Mouse (Mus musculus) layer of hippocampus, postnatal 25 days (tissue): ENCODE measurements around the gene Tsr3. TPM values are rescaled to one million over a fixed set of nuclear protein-coding genes. Genes with fewer than 3 reads are reported as not detected.

Experiments used
- DNase-seq, 2 experiments: peaks; one replicate each; pipeline ENCODE4 v3.0.0; 2022; ENCODE audit warnings: mixed read lengths in 2 of 2, low spot score in 1 of 2; ENCODE audit errors: extremely low spot score in 1 of 2
- microRNA-seq, 2 experiments: library from miRNA; unstranded; fragments of <30 nt; microRNA quantifications; one replicate each; pipeline ENCODE4 v1.2.0; 2021
- total RNA-seq, 2 experiments: library from RNA; stranded (reverse); gene quantifications; 2 replicates each; pipeline ENCODE4 v1.2.3; 2021

The Tsr3 gene
- total RNA-seq, 2 experiments from 2014 or later = 25.1 to 28.5 TPM

GRCm38 (mm10) chr17:25285033-25285432 is 45.1 kb downstream of the Tsr3 start:
- peak in 1 of 2 experiments; percentile 53 for DNase-seq

DNA sequence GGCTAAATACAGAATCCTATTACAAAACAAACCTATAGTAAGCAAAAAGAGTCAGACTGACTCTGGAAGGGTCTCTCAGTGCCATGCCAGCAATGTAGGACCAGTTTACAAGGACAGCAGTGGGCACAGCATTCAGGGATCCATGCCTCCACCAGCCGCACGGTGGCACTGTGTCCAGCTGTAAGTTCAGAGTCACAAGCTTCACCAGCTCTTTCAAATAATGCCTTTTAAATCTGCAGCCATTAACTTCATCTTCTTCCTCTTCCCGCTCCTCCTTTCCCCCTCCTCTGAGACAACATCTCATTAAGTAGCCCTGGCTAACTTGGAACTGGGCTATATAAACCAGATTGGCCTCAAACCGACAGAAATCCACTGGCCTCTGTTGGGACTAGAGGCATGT is 48.9 kb downstream of the Tsr3 start:
- DNase-seq = peak in 1 of 2 experiments; percentile 60

GRCm38 (mm10) chr17:25290411-25290810 is 50.4 kb downstream of the Tsr3 start:
- no peak for DNase-seq

Small RNAs within 50 kb of the gene (microRNA-seq; reads per million reads assigned to microRNA genes)
- gene Mir3547 = 21.3 to 43.9 reads per million in 2 experiments

Other genes starting within 250 kb of the Tsr3 start
- gene Cramp1l, start 224.4 kb upstream of the Tsr3 start, total RNA-seq = 10 to 100 TPM; 23.6 to 27.5 TPM
- gene Ift140, start 224.1 kb upstream of the Tsr3 start, total RNA-seq = 10 to 100 TPM; 20.8 to 24.1 TPM
- 1 to 10 TPM; 8.0 to 8.4 TPM for gene Tmem204, start 156.6 kb upstream of the Tsr3 start, total RNA-seq
- 10 to 100 TPM; 29.3 to 43.2 TPM for gene Telo2, start 124.2 kb upstream of the Tsr3 start, total RNA-seq
- gene Ptx4, start 119.4 kb upstream of the Tsr3 start, total RNA-seq = 1 to 10 TPM; 2.5 to 2.9 TPM
- gene Clcn7, start 106.8 kb upstream of the Tsr3 start, total RNA-seq = 10 to 100 TPM; 49.6 to 54.2 TPM
- gene Ccdc154, start 77.7 kb upstream of the Tsr3 start, total RNA-seq = not detected
- not detected for gene Gm38655, start 64.7 kb upstream of the Tsr3 start, total RNA-seq
- gene BC003965, start 55.6 kb upstream of the Tsr3 start, total RNA-seq = 10 to 100 TPM; 20.7 to 21.5 TPM
- gene Unkl, start 51.8 kb upstream of the Tsr3 start, total RNA-seq = 10 to 100 TPM; 32.5 to 34.4 TPM
- 10 to 100 TPM; 74.3 to 74.9 TPM for gene Gnptg, start within 50 bp of the Tsr3 start, total RNA-seq
- 1 to 10 TPM; 6.6 to 8.9 TPM for gene Baiap3, start 16.2 kb downstream of the Tsr3 start, total RNA-seq
- gene Ube2i, start 34.5 kb downstream of the Tsr3 start, total RNA-seq = 100 to 1,000 TPM; 229 to 234 TPM
- gene Prss34, start 58.2 kb downstream of the Tsr3 start, total RNA-seq = not detected
- not detected for gene Prss28, start 68.5 kb downstream of the Tsr3 start, total RNA-seq
- not detected for gene Prss29, start 78.5 kb downstream of the Tsr3 start, total RNA-seq
- gene Tpsab1, start 105.4 kb downstream of the Tsr3 start, total RNA-seq = under 1 TPM in 1 of 2 experiments, not detected in 1; 0.42 TPM
- 1 to 10 TPM in 1 of 2 experiments, under 1 TPM in 1; 0.35 to 1.2 TPM for gene Tpsb2, start 126.1 kb downstream of the Tsr3 start, total RNA-seq
- not detected for gene Tpsg1, start 129.1 kb downstream of the Tsr3 start, total RNA-seq
- gene Cacna1h, start 193.6 kb downstream of the Tsr3 start, total RNA-seq = 100 to 1,000 TPM in 1 of 2 experiments, 10 to 100 TPM in 1; 91.0 to 119 TPM
- gene Tekt4, start 214.4 kb downstream of the Tsr3 start, total RNA-seq = 1 to 10 TPM; 1.7 to 2.4 TPM